Mouse (Mus musculus) limb, embryonic 15.5 days (tissue): Measurements from ENCODE around the gene Mroh3. TPM values are rescaled to one million over a fixed set of nuclear protein-coding genes. Genes with fewer than 3 reads are reported as not detected.

ENCODE experiments used
- ATAC-seq: fragments of 200-750 bp; cut with Nextera tagmentation; 2 replicates; pipeline ENCODE4 v1.8.0; 2017; ENCODE audit warnings: low read depth, moderate TSS enrichment; ENCODE audit not compliant: insufficient number of reproducible peaks, low FRiP score, low TSS enrichment
- H3K27ac ChIP-seq: fragments of 300-500 bp; sonication (generic); 2 replicates; pipeline ENCODE4 v1.5.1; 2015; ENCODE audit warnings: moderate library complexity, mild to moderate bottlenecking, inconsistent platforms
- H3K27me3 ChIP-seq: fragments of 300-500 bp; sonication (generic); 2 replicates; pipeline ENCODE4 v1.6.1; 2015; ENCODE audit warnings: inconsistent platforms
- H3K36me3 ChIP-seq: fragments of 300-500 bp; sonication (generic); 2 replicates; pipeline ENCODE4 v1.6.1; 2015; ENCODE audit warnings: inconsistent platforms
- H3K4me1 ChIP-seq: fragments of 300-500 bp; sonication (generic); 2 replicates; pipeline ENCODE4 v1.6.1; 2015; ENCODE audit warnings: inconsistent platforms
- H3K4me2 ChIP-seq: fragments of 300-500 bp; sonication (generic); 2 replicates; pipeline ENCODE4 v1.6.1; 2015; ENCODE audit warnings: mild to moderate bottlenecking, inconsistent platforms
- H3K4me3 ChIP-seq: fragments of 300-500 bp; sonication (generic); 2 replicates; pipeline ENCODE4 v1.5.1; 2015; ENCODE audit warnings: mild to moderate bottlenecking, inconsistent platforms
- H3K9ac ChIP-seq: fragments of 300-500 bp; sonication (generic); 2 replicates; pipeline ENCODE4 v1.6.1; 2015; ENCODE audit warnings: inconsistent platforms
- H3K9me3 ChIP-seq: fragments of 300-500 bp; sonication (generic); 2 replicates; pipeline ENCODE4 v1.6.1; 2016; ENCODE audit warnings: inconsistent platforms
- WGBS: fragments of 180-500 bp; shearing (Covaris S2); methylation state at CpG from one replicate; pipeline ENCODE4 v1.1.7; 2015; 5-methylcytosine and 5-hydroxymethylcytosine counted together
- polyA plus RNA-seq: library from polyadenylated mRNA; unstranded; fragments of >200 nt; fragmentation: Nextera tagmentation; extraction: Ambion mirVana; gene quantifications from 2 replicates; pipeline ENCODE4 v1.2.1, GENCODE M21; 2015

Gene Mroh3
- polyA plus RNA-seq, 1 experiment from 2014 or later = not detected

GRCm38 (mm10) chr1:136143514-136143913 lies 69.1 kb downstream of the Mroh3 start:
- ATAC-seq = no peak
- H3K9me3 ChIP-seq = no peaks in the 10 kb centered on the region
- H3K4me2 ChIP-seq = no peak overlapping the region
- no peaks in the 10 kb centered on the region for H3K27me3 ChIP-seq
- H3K4me3 ChIP-seq = no peak overlapping the region
- no peak overlapping the region for H3K9ac ChIP-seq
- no peak overlapping the region for H3K27ac ChIP-seq
- H3K36me3 ChIP-seq = peaks cover 20% of the 10 kb centered on the region
- H3K4me1 ChIP-seq = peaks cover 33% of the 10 kb centered on the region
- 88% methylated on average over 10 of the region's 10 CpGs for WGBS

- H3K9me3 ChIP-seq = no peaks in the 10 kb centered on the region
- H3K4me3 ChIP-seq = no peak overlapping the region
- H3K9ac ChIP-seq = no peak overlapping the region
- H3K4me2 ChIP-seq = no peak overlapping the region
- H3K27me3 ChIP-seq = no peaks in the 10 kb centered on the region
- H3K4me1 ChIP-seq = peaks cover 45% of the 10 kb centered on the region
- ATAC-seq = no peak
- H3K36me3 ChIP-seq = peaks cover 9% of the 10 kb centered on the region; the same call in 1 of the 2 replicates
- no peak overlapping the region for H3K27ac ChIP-seq
- 38% methylated on average over 6 of the region's 6 CpGs for WGBS
These were observed 70.3 kb downstream of the Mroh3 start for GRCm38 (mm10) chr1:136142336-136142735.

GRCm38 (mm10) chr1:136141176-136141950 lies 71.3 kb downstream of the Mroh3 start:
- Histone ChIP-seq H3K9ac (no peak overlapping the region), H3K36me3 (0 out of 2 replicates have a peak, but pooled peaks cover 3% of the 10 kb centered on the region), H3K4me2 (0 out of 2 replicates have a peak overlapping the region, but pooled peaks have one; percentile 0), H3K27ac (no peak overlapping the region; the same call in 1 of the 2 replicates), H3K4me3 (no peak overlapping the region), H3K4me1 (peaks cover 54% of the 10 kb centered on the region), H3K9me3 (no peaks in the 10 kb centered on the region), H3K27me3 (no peaks in the 10 kb centered on the region)
- no peak for ATAC-seq
- 79% methylated on average over 11 of the region's 11 CpGs for WGBS

DNA sequence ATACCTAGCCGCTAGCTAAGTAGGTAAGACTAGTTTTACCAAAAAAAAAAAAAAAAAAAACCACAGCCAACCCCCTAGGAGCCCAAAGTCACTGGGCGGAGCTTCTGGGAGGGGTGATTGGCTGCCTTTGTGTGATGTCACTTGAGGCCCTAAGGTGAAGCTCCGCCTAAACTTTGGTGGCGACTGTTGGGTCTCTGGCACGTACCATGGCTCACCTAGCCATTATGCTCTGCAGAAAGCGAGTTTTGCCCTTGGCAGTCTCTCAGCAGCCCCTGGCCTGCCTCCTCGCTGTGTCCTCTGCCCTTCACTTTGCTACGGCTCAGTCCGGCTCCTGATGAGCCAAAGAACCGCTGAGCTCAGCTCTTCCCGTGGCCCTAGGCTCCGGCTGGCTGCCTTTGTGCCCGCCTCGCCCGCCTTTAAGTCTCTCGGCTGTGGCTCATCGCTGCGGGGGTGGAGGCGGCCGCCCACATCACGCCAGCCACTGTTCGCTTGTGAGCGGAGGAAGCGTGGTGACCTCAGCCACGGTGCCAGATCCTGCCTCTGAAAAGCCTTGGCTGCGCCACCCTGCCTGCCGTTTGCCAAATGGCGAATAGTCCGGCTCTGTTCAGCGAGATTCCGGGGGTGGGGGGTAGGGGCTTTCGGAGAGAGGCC lies 72.5 kb downstream of the Mroh3 start:
- H3K27me3 ChIP-seq = no peaks in the 10 kb centered on the region
- H3K4me2 ChIP-seq = peak overlapping the region; percentile 88
- peak overlapping the region; percentile 89 for H3K27ac ChIP-seq
- under 1% methylated on average over 32 of the region's 32 CpGs for WGBS
- no peaks in the 10 kb centered on the region for H3K9me3 ChIP-seq
- H3K4me3 ChIP-seq = peak overlapping the region; percentile 56
- peaks cover 66% of the 10 kb centered on the region for H3K4me1 ChIP-seq
- ATAC-seq = peak; percentile 62
- peak overlapping the region; percentile 49 for H3K9ac ChIP-seq
- H3K36me3 ChIP-seq = no peaks in the 10 kb centered on the region

- H3K9me3 ChIP-seq = no peaks in the 10 kb centered on the region
- WGBS = 46% methylated on average over 10 of the region's 10 CpGs
- H3K27me3 ChIP-seq = no peaks in the 10 kb centered on the region
- H3K4me1 ChIP-seq = peaks cover 84% of the 10 kb centered on the region
- H3K27ac ChIP-seq = peak overlapping the region; percentile 62
- no peaks in the 10 kb centered on the region for H3K36me3 ChIP-seq
- no peak for ATAC-seq
- H3K4me3 ChIP-seq = no peak overlapping the region
- no peak overlapping the region for H3K4me2 ChIP-seq
- H3K9ac ChIP-seq = no peak overlapping the region
These were observed 74.3 kb downstream of the Mroh3 start for GRCm38 (mm10) chr1:136138191-136138830.

DNA sequence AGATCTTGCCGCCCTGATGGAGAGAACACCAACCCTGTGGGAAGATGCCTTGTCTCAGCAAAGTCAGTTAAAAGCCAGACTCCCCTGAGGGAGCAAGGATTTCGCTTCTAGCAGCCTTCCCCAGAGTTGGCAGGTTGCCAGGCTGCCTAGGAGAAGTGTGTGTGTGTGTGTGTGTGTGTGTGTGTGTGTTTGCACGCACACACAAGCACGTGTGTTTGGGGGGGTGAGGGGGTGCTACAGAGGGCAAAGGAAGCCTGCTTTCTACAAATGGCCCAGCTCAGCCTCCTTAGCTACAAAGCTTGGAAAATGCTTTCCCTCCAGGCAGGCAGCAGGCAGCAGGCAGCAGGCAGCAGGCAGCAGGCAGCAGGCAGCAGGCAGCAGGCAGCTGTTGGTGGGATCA lies 75.1 kb downstream of the Mroh3 start:
- H3K9ac ChIP-seq = no peak overlapping the region
- H3K4me1 ChIP-seq = peaks cover 90% of the 10 kb centered on the region
- no peak for ATAC-seq
- 0% methylated on average over 4 of the region's 4 CpGs for WGBS
- peak overlapping the region; percentile 62 for H3K27ac ChIP-seq
- H3K36me3 ChIP-seq = no peaks in the 10 kb centered on the region
- no peak overlapping the region for H3K4me2 ChIP-seq
- no peak overlapping the region for H3K4me3 ChIP-seq
- no peaks in the 10 kb centered on the region for H3K27me3 ChIP-seq
- H3K9me3 ChIP-seq = no peaks in the 10 kb centered on the region

DNA sequence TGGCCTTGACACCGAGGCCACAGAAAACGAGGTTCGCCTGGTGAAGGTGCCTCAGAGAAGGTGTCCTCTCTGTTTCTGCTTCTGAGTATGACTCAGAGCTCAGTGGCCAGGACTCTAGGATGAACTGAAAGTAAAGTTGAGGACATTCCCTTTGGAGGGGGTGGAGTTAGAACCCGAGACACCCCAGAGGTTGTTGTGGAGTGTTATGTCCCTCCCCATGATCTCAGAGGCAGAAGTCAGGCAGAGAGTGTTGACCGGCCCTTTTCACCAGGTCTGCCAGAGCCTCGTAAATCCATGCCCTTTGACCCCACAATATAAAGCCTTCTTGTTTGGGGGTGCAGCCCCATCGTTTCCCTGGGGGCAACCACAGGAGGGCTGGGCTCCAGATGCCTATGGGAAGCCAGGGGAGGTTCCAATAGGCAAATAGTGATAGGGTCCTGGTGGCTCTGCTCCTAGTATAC lies 75.5 kb downstream of the Mroh3 start:
- Histone ChIP-seq H3K4me1 (peaks cover 93% of the 10 kb centered on the region), H3K9ac (no peak overlapping the region), H3K36me3 (no peaks in the 10 kb centered on the region), H3K4me3 (no peak overlapping the region), H3K4me2 (no peak overlapping the region; the same call in 1 of the 2 replicates), H3K9me3 (no peaks in the 10 kb centered on the region), H3K27ac (peak overlapping the region; percentile 62), H3K27me3 (no peaks in the 10 kb centered on the region)
- WGBS = 26% methylated on average over 7 of the region's 7 CpGs
- no peak for ATAC-seq

DNA sequence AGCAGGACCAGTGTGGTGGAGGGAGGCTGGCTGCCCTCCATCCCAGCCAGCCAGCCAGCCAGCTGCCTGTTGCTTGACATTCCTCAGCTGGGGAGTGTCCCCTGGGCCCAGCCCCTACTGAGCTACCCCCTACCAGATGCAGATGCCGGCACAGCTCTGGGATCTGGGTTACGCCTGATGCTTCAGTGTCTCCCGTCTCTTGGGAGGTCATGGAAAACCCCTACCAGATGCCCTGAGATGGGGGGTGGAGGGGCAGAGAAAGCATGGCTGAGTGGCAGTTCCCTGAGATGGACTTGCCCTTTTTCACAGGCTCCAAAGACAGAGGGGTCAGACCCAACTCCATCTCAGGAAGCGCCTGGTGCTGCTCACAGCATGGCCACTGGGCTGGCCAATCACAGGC lies 76.1 kb downstream of the Mroh3 start:
- 36% methylated on average over 4 of the region's 4 CpGs for WGBS
- Histone ChIP-seq H3K9ac (no peak overlapping the region), H3K4me3 (no peak overlapping the region), H3K36me3 (no peaks in the 10 kb centered on the region), H3K9me3 (no peaks in the 10 kb centered on the region), H3K4me1 (peaks cover 94% of the 10 kb centered on the region), H3K27ac (peak overlapping the region; percentile 62), H3K27me3 (no peaks in the 10 kb centered on the region), H3K4me2 (no peak overlapping the region)
- ATAC-seq = no peak

DNA sequence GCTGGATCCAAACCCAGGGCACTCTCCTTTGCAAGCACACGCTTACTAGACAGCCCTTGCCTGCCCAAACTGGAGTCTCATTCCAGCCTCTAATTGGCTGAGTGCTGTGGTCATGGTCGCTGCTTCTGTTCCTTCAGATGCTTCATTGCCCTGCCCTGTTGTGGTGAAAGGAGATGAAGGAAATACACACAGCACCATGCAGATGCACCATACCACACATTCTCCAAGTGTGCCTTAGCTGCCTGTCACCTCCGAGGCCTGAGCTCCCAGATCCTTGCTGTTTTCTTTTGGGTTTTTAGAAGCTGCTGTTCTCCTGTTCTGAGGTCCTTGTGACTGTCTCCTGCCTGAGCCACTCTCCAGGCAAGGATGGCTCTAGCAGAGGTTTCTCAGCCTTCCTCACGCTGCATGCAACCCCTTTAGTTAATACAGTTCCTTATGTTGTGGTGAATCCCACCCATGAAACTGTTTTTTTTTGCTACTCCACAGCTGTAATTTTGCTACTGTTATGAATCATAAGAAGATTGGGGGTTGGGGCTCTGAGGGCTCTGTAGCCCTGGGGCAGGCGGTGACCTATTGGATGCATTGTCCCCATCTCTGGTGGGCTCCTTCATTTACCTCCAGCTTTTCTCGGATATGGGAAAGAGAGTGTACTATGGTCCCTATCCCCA lies 76.7 kb downstream of the Mroh3 start:
- H3K27me3 ChIP-seq = no peaks in the 10 kb centered on the region
- peaks cover 94% of the 10 kb centered on the region for H3K4me1 ChIP-seq
- no peak overlapping the region for H3K4me2 ChIP-seq
- no peaks in the 10 kb centered on the region for H3K36me3 ChIP-seq
- peak overlapping the region; percentile 62; the same call in 1 of the 2 replicates for H3K27ac ChIP-seq
- no peak overlapping the region for H3K9ac ChIP-seq
- no peak for ATAC-seq
- WGBS = 62% methylated on average over 6 of the region's 6 CpGs
- no peak overlapping the region for H3K4me3 ChIP-seq
- no peaks in the 10 kb centered on the region for H3K9me3 ChIP-seq

DNA sequence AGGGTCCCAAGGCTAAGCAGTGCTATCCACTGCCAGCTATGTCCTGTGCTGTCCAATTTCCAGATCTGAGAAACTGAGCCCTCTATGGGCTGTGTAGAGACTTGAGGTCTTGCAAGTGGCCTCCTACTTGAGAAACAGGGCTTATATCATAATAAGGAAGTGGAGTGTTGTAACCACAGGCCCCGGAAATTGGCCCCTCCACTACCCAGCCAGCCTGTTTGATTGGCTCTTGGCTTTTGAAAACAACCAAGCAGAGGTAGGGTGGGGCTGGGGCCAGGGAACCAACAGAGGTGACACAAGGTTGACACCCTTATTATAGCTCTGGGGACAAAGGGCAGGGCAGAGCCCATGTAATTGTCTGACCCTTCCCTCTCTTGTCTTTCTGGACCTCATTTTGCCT lies 77.6 kb downstream of the Mroh3 start:
- no peaks in the 10 kb centered on the region for H3K36me3 ChIP-seq
- no peak overlapping the region for H3K4me2 ChIP-seq
- WGBS = 26% methylated on average over 1 of the region's 1 CpGs
- no peak for ATAC-seq
- H3K27me3 ChIP-seq = no peaks in the 10 kb centered on the region
- no peak overlapping the region for H3K4me3 ChIP-seq
- H3K27ac ChIP-seq = no peak overlapping the region
- H3K4me1 ChIP-seq = peaks cover 96% of the 10 kb centered on the region
- H3K9me3 ChIP-seq = no peaks in the 10 kb centered on the region
- H3K9ac ChIP-seq = no peak overlapping the region

DNA sequence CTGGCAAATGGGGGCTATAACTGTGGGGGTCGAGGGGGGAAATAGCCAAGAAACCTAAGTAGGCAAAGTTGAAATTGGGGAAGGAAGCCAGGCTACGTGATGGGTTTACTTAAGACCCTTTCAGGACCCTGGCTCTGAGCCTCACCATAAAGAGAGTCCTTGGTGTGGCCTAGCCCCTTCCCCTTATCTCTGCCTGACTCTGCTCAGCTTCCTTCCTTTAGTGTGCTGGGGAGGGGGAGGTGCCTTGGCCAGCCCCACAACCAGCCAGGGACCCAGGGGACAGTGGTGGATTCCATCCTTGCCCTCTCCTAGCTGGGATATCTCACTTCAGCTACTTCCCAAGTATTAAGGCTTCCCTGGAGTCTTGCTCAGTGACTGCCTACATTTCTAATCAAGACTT lies 78.1 kb downstream of the Mroh3 start:
- H3K27me3 ChIP-seq = no peaks in the 10 kb centered on the region
- H3K9me3 ChIP-seq = no peaks in the 10 kb centered on the region
- H3K27ac ChIP-seq = no peak overlapping the region
- H3K9ac ChIP-seq = no peak overlapping the region
- no peak overlapping the region for H3K4me2 ChIP-seq
- ATAC-seq = no peak
- 59% methylated on average over 2 of the region's 2 CpGs for WGBS
- H3K4me1 ChIP-seq = peaks cover 96% of the 10 kb centered on the region
- H3K36me3 ChIP-seq = no peaks in the 10 kb centered on the region
- no peak overlapping the region for H3K4me3 ChIP-seq
